Mouse (Mus musculus): ENCODE results near the gene Trpv1. TPM values are rescaled to one million over a fixed set of nuclear protein-coding genes. Genes with fewer than 3 reads are reported as not detected.

The Trpv1 gene
- polyA plus RNA-seq, 1 experiment = not detected

DNA sequence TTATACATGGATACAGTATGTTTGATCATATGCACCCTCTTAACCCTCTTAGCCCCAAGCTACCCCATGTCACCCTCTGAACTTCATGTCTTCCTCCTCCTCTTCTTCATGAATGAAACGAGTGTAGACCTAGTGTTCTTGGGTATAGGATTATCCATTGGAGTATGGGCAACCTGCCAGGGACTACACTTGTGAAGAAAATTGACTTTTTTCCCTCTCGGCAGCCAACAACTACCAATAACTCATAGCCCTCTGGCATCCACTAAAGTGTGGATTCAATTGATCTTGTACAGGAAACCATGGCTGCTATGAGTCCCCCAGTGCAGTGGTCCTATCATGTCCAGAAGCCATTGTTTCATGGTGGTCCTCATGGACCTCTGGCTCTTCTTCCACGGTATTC lies 2.6 kb downstream of the Trpv1 start:
- Histone ChIP-seq H3K4me1 (ENCODE audit: control insufficient read depth, insufficient read depth, low read length) (no peaks in the 10 kb centered on the region), H3K4me3 (ENCODE audit: low read depth, low read length) (no peak overlapping the region), H3K27me3 (ENCODE audit: control insufficient read depth, insufficient read depth, low read length, poor library complexity, severe bottlenecking) (no peaks in the 10 kb centered on the region), H3K36me3 (ENCODE audit: control insufficient read depth, insufficient read depth, low read length, poor library complexity, severe bottlenecking) (no peaks in the 10 kb centered on the region), H3K27ac (ENCODE audit: insufficient read depth, low read length) (no peak overlapping the region), H3K9me3 (replicated peaks; ENCODE audit: control insufficient read depth, insufficient read depth, low read length, poor library complexity, severe bottlenecking) (no peaks in the 10 kb centered on the region), H3K9ac (ENCODE audit: low read depth, poor library complexity, severe bottlenecking) (no peak overlapping the region)
- TF ChIP-seq POLR2A (IDR thresholded peaks at IDR 0.05; ENCODE audit: insufficient read depth, low read length) = no peak
- no peak for TF ChIP-seq CTCF (IDR thresholded peaks at IDR 0.05; ENCODE audit: low read depth, low read length)
- TF ChIP-seq EP300 (IDR thresholded peaks at IDR 0.05; ENCODE audit: insufficient read depth, low read depth, low read length) = no peak

DNA sequence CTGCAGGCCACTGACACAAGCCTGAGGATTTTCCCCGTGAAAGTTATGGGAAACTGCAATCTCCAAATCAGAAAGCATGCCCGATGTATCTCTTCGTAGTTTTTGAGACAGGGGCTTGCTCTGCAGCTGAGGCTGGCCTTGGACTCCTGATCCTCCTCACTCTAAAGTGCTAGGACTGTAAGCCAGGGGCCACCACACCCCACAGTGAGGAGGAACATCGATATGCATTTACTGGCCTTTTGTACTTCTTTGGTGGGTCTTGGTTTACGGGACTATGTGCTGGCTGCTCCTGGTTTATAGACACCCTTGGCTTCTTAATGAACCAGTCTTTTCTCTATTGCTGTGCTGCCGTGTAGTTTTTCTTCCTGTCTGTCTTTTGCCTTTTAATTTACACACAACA lies 8.1 kb downstream of the Trpv1 start:
- Histone ChIP-seq H3K36me3 (ENCODE audit: control insufficient read depth, insufficient read depth, low read length, poor library complexity, severe bottlenecking) (no peaks in the 10 kb centered on the region), H3K4me1 (ENCODE audit: control insufficient read depth, insufficient read depth, low read length) (no peaks in the 10 kb centered on the region), H3K27me3 (ENCODE audit: control insufficient read depth, insufficient read depth, low read length, poor library complexity, severe bottlenecking) (no peaks in the 10 kb centered on the region), H3K27ac (ENCODE audit: insufficient read depth, low read length) (no peak overlapping the region), H3K9ac (ENCODE audit: low read depth, poor library complexity, severe bottlenecking) (no peak overlapping the region), H3K9me3 (replicated peaks; ENCODE audit: control insufficient read depth, insufficient read depth, low read length, poor library complexity, severe bottlenecking) (no peaks in the 10 kb centered on the region), H3K4me3 (ENCODE audit: low read depth, low read length) (no peak overlapping the region)
- TF ChIP-seq CTCF (IDR thresholded peaks at IDR 0.05; ENCODE audit: low read depth, low read length) = no peak
- TF ChIP-seq EP300 (IDR thresholded peaks at IDR 0.05; ENCODE audit: insufficient read depth, low read depth, low read length) = no peak
- no peak for TF ChIP-seq POLR2A (IDR thresholded peaks at IDR 0.05; ENCODE audit: insufficient read depth, low read length)

DNA sequence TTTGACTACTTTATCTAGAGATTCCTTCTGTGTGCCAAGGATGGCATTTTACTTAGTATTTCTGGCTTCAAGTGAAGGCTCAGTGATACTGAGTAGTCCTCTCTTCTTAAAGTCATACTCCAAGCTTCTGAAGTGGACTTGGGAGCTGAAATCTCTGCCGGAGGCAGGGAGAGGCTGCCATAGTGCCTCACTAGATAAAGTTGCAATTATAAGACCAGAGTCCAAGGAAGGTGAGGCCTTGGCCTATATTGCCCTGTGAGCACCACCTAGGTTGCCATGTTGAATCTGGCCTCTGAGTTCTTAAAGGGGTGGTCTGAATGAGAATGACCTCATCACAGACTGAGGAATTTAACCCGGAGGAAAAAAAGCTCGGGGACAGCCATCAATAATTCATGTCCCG lies 8.7 kb downstream of the Trpv1 start:
- H3K27ac ChIP-seq (ENCODE audit: insufficient read depth, low read length) = no peak overlapping the region
- H3K36me3 ChIP-seq (ENCODE audit: control insufficient read depth, insufficient read depth, low read length, poor library complexity, severe bottlenecking) = no peaks in the 10 kb centered on the region
- no peak overlapping the region for H3K4me3 ChIP-seq (ENCODE audit: low read depth, low read length)
- no peak overlapping the region for H3K9ac ChIP-seq (ENCODE audit: low read depth, poor library complexity, severe bottlenecking)
- H3K27me3 ChIP-seq (ENCODE audit: control insufficient read depth, insufficient read depth, low read length, poor library complexity, severe bottlenecking) = no peaks in the 10 kb centered on the region
- no peaks in the 10 kb centered on the region for H3K4me1 ChIP-seq (ENCODE audit: control insufficient read depth, insufficient read depth, low read length)
- H3K9me3 ChIP-seq (replicated peaks; ENCODE audit: control insufficient read depth, insufficient read depth, low read length, poor library complexity, severe bottlenecking) = no peaks in the 10 kb centered on the region; the same call in 1 of the 2 replicates
- TF ChIP-seq EP300 (IDR thresholded peaks at IDR 0.05; ENCODE audit: insufficient read depth, low read depth, low read length) (no peak), POLR2A (IDR thresholded peaks at IDR 0.05; ENCODE audit: insufficient read depth, low read length) (no peak), CTCF (IDR thresholded peaks at IDR 0.05; ENCODE audit: low read depth, low read length) (no peak)

DNA sequence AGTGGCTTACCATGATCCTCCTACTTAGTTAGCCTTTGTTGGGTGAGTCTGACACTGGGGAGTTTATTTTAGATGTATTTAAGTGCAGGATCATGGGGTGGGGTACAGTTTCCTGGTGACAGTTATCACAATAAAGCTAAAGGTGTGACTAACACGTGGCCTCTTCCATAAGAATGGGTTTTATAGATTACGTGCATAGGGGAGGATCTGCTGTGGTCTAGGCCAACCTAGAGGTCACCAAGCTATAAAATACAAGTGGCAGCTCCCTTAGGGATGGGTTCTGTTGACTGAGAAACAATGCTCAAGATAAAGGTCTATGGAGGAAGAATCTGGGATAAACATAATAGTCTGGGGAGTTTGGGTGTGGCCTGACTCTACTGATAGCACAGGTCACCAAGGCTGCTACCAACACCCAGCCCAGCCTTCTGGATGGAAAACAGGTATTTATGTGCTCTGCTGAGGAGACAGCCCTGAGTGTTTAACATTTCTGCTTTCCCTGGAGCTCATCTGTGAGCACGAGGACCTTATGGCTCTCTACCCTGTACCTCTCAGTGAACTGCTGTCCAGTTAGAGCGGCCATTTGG lies 23.4 kb downstream of the Trpv1 start:
- Histone ChIP-seq H3K27ac (ENCODE audit: insufficient read depth, low read length) (no peak overlapping the region), H3K9me3 (replicated peaks; ENCODE audit: control insufficient read depth, insufficient read depth, low read length, poor library complexity, severe bottlenecking) (no peaks in the 10 kb centered on the region), H3K4me1 (ENCODE audit: control insufficient read depth, insufficient read depth, low read length) (no peaks in the 10 kb centered on the region), H3K27me3 (ENCODE audit: control insufficient read depth, insufficient read depth, low read length, poor library complexity, severe bottlenecking) (no peaks in the 10 kb centered on the region), H3K9ac (ENCODE audit: low read depth, poor library complexity, severe bottlenecking) (no peak overlapping the region), H3K4me3 (ENCODE audit: low read depth, low read length) (no peak overlapping the region), H3K36me3 (ENCODE audit: control insufficient read depth, insufficient read depth, low read length, poor library complexity, severe bottlenecking) (no peaks in the 10 kb centered on the region)
- no peak for TF ChIP-seq CTCF (IDR thresholded peaks at IDR 0.05; ENCODE audit: low read depth, low read length)
- no peak for TF ChIP-seq POLR2A (IDR thresholded peaks at IDR 0.05; ENCODE audit: insufficient read depth, low read length)
- TF ChIP-seq EP300 (IDR thresholded peaks at IDR 0.05; ENCODE audit: insufficient read depth, low read depth, low read length) = no peak

DNA sequence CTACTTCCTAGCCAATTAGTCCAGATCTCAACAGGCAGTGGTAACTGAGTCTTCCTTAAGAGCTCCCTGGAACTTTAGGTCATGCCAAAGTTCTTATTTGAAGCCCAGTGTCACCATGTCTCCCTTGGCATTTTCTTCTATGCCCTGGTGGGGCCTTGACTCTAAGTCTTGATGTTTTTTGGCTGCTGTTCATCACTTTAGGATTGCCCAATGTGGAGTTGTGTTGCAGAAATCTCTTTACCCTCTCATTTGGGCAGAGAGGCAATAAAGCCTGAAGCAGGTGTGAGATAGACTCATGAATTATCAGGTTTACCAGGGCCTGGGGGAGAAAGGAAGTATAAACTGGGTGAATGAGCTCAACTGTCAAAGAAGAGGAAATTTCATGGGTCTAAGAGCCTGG lies 24.6 kb downstream of the Trpv1 start:
- no peaks in the 10 kb centered on the region for H3K36me3 ChIP-seq (ENCODE audit: control insufficient read depth, insufficient read depth, low read length, poor library complexity, severe bottlenecking)
- no peak overlapping the region for H3K27ac ChIP-seq (ENCODE audit: insufficient read depth, low read length)
- H3K9me3 ChIP-seq (replicated peaks; ENCODE audit: control insufficient read depth, insufficient read depth, low read length, poor library complexity, severe bottlenecking) = no peaks in the 10 kb centered on the region
- H3K4me1 ChIP-seq (ENCODE audit: control insufficient read depth, insufficient read depth, low read length) = no peaks in the 10 kb centered on the region
- H3K9ac ChIP-seq (ENCODE audit: low read depth, poor library complexity, severe bottlenecking) = no peak overlapping the region
- H3K27me3 ChIP-seq (ENCODE audit: control insufficient read depth, insufficient read depth, low read length, poor library complexity, severe bottlenecking) = no peaks in the 10 kb centered on the region
- TF ChIP-seq CTCF (IDR thresholded peaks at IDR 0.05; ENCODE audit: low read depth, low read length) (no peak), POLR2A (IDR thresholded peaks at IDR 0.05; ENCODE audit: insufficient read depth, low read length) (no peak), EP300 (IDR thresholded peaks at IDR 0.05; ENCODE audit: insufficient read depth, low read depth, low read length) (no peak)
- H3K4me3 ChIP-seq (ENCODE audit: low read depth, low read length) = no peak overlapping the region

DNA sequence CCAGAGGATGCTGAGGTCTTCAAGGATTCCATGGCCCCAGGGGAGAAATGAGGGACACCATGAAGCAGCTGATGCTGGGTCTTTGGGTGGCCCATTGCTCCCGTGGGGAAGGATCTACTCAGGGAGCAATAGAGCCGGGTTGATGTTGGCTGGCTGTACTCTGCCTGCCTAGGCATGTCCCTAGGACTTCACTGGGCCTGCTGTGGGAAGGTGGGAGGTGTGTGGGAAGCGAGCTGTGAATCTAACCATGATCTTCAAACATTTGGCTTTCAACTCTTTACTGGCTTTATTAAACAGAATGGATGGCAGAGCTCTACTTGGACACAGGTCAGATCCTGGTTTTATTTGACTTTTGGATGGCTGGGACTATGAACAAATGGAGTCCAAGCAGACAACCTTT lies 26.4 kb downstream of the Trpv1 start:
- Histone ChIP-seq H3K9ac (ENCODE audit: low read depth, poor library complexity, severe bottlenecking) (no peak overlapping the region), H3K9me3 (replicated peaks; ENCODE audit: control insufficient read depth, insufficient read depth, low read length, poor library complexity, severe bottlenecking) (no peaks in the 10 kb centered on the region), H3K4me3 (ENCODE audit: low read depth, low read length) (no peak overlapping the region), H3K36me3 (ENCODE audit: control insufficient read depth, insufficient read depth, low read length, poor library complexity, severe bottlenecking) (no peaks in the 10 kb centered on the region), H3K27ac (ENCODE audit: insufficient read depth, low read length) (no peak overlapping the region), H3K27me3 (ENCODE audit: control insufficient read depth, insufficient read depth, low read length, poor library complexity, severe bottlenecking) (no peaks in the 10 kb centered on the region), H3K4me1 (ENCODE audit: control insufficient read depth, insufficient read depth, low read length) (no peaks in the 10 kb centered on the region)
- TF ChIP-seq EP300 (IDR thresholded peaks at IDR 0.05; ENCODE audit: insufficient read depth, low read depth, low read length) (no peak), POLR2A (IDR thresholded peaks at IDR 0.05; ENCODE audit: insufficient read depth, low read length) (no peak), CTCF (IDR thresholded peaks at IDR 0.05; ENCODE audit: low read depth, low read length) (no peak)

Data from ES-Bruce4 (cell line).